Mouse (Mus musculus) B cell, adult 62 days (primary cell): ENCODE measurements around the gene Mfng. TPM values are rescaled to one million over a fixed set of nuclear protein-coding genes. Genes with fewer than 3 reads are reported as not detected.

Experiments
- total RNA-seq: library from RNA; stranded (reverse); gene quantifications from 4 replicates; pipeline ENCODE4 v1.2.4, GENCODE M21; 2023

Mfng gene
- total RNA-seq: 72.8 to 82.9 TPM (median 76.0 TPM) in 4 replicates

DNA sequence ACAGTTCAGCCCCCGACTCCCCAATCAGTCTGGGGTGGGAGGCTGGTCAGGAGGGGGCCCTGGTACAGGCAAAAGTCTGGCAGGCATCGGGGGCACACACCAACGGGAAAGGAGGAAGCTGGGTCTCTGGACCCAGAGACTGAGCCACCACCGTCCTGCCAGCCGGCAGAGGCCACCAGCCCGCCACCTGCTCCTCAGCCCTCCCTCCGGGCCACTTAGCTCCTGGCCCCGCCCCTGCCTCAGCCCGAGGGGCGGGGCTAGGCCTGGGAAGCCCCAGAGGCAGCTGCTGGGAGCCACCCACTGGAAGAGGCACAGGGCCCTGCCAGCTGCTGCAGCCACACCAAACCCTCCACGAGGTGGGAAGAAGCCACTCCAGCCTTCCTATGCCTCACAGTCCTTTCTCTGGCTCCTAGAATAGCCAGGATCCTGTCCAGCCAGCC is at the start of gene Mfng:
TSS of gene Mfng (minus strand) at position 186 of the 440 bp plus-strand sequence.

DNA sequence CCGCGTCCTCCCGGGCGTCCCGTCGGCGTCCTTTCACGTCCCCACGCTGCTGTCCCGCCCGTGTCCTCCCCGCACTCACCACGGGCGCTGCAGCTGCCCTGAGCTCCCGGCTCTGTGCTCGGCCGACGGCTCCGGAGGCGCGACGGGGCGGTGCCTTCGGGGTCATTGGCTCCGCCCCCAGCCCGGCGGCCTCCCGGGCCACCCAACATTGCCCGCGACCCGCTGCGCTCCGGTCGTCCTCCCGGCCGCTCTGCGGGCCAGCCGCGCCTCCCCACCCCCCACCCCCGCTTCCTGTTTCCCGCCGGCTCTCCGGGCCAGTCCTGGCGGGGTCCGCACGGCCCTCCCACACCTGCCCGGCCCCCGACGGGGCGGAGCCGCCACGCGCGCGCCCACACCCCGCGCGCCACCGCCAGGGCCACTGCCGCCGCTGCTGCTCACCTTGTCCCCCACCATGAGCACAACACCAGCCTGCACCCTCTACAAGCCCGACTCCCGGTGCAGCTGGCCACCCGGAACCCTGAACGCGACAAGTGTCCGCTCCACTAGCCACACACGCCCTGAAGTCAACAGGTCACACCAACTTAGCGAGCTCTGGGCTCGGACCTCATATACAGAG is 29.6 kb upstream of the Mfng start, which contains the start of gene Card10:
TSS of gene Card10 (minus strand) at position 267 of the 616 bp plus-strand sequence.

DNA sequence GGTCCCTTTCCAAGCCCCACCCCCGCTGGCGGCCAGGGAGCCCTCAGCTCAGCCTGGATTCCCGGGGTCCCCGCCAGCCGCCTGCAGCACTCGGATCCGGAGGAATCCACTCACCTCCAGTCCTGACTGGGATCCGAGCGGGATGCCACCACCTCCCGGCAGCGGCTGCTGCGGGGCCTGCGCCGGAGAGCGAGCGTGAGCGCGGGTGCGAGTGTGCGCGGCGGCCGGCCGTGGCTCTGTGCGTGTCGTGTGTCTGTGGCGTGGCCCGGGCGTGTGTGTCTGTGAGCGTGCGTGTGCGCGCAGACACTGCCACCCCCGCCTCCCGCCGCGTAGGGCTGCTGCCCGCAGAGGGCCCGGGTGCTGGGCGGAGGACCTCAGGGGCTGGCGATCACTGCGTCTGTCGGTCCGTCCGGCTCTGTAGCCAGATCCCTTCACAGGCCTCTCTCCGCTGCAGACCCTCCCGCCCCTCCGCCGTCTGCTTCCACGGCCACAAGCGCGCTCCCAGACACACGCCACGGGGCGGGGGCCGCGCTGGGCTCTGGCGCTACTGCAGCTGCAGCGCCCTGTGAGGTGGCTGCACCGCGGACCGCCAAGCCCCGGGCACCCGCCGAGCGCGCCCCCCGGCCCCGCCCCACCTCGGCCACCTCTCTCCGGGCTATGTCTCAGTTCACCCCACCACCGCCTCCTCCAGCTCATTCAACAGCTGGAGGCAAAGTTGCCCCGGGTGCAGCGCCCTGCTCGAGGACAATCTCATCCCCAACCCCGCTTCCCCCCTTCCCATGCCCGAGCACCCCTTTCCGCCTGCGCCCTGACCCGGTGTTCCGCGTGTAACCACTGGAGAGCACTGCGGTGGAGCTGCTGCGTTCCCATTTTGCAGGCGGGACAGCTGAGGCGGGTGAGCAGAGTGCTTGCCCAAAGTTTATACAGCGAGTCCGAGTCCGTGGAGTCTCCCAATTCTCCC is 54.7 kb downstream of the Mfng start, which contains the start of gene Elfn2:
TSS of gene Elfn2 (minus strand) at position 482 of the 961 bp plus-strand sequence.

Other genes starting within 250 kb of the Mfng start
- not detected in 4 replicates for gene C1qtnf6, start 242.1 kb downstream of the Mfng start, total RNA-seq
- gene Sstr3, start 228.8 kb downstream of the Mfng start, total RNA-seq: not detected in 4 replicates
- 761 to 837 TPM (median 813 TPM) in 4 replicates for gene Rac2, start 200.7 kb downstream of the Mfng start, total RNA-seq
- gene Cyth4, start 176.4 kb downstream of the Mfng start, total RNA-seq: 157 to 169 TPM (median 159 TPM) in 4 replicates
- gene Elfn2, start 54.7 kb downstream of the Mfng start, total RNA-seq: 0.12 to 0.16 TPM in 2 of 4 replicates, not detected in the others
- gene Card10, start 29.6 kb upstream of the Mfng start, total RNA-seq: 0.13 to 0.20 TPM (median 0.18 TPM) in 3 of 4 replicates, not detected in the other
- not detected in 4 replicates for gene Cdc42ep1, start 69.1 kb upstream of the Mfng start, total RNA-seq
- gene Lgals2, start 82.1 kb upstream of the Mfng start, total RNA-seq: not detected in 4 replicates
- 73.8 to 85.1 TPM (median 82.1 TPM) in 4 replicates for gene Gga1, start 103.7 kb upstream of the Mfng start, total RNA-seq
- not detected in 4 replicates for gene Gm49510, start 126.2 kb upstream of the Mfng start, total RNA-seq
- 64.4 to 69.8 TPM (median 65.2 TPM) in 4 replicates for gene Sh3bp1, start 126.3 kb upstream of the Mfng start, total RNA-seq
- 8.1 to 9.7 TPM (median 9.1 TPM) in 4 replicates for gene Pdxp, start 140.4 kb upstream of the Mfng start, total RNA-seq
- gene Lgals1, start 153.2 kb upstream of the Mfng start, total RNA-seq: 7.6 to 13.9 TPM (median 10.2 TPM) in 4 replicates
- 39.4 to 43.0 TPM (median 41.7 TPM) in 4 replicates for gene Nol12, start 161.5 kb upstream of the Mfng start, total RNA-seq
- gene Triobp, start 174.2 kb upstream of the Mfng start, total RNA-seq: 44.3 to 52.7 TPM (median 47.1 TPM) in 4 replicates